Mouse (Mus musculus) embryonic fibroblast, embryonic 13.5 days (primary cell): ENCODE measurements around the gene Zfp362. TPM values are rescaled to one million over a fixed set of nuclear protein-coding genes. Genes with fewer than 3 reads are reported as not detected.

Source experiments
- H3K27ac ChIP-seq: 2 replicates; pipeline ENCODE4 v1.5.1; 2012; ENCODE audit warnings: low read length, control low read depth, inconsistent platforms; ENCODE audit not compliant: insufficient read depth
- H3K4me1 ChIP-seq: 2 replicates; pipeline ENCODE4 v1.6.1; 2011; ENCODE audit warnings: low read length; ENCODE audit not compliant: control insufficient read depth, insufficient read depth
- H3K4me3 ChIP-seq: 2 replicates; pipeline ENCODE4 v1.5.1; 2011; ENCODE audit warnings: mild to moderate bottlenecking, control low read depth, low read length; ENCODE audit not compliant: insufficient read depth
- CTCF ChIP-seq: IDR thresholded peaks from 2 replicates; pipeline ENCODE4 v1.5.1; 2011; ENCODE audit warnings: mild to moderate bottlenecking, control low read depth, low read length, moderate library complexity, borderline replicate concordance; ENCODE audit not compliant: insufficient read depth
- POLR2A ChIP-seq: IDR thresholded peaks from 2 replicates; pipeline ENCODE4 v1.6.1; 2011; ENCODE audit warnings: low read depth, mild to moderate bottlenecking, control low read depth, low read length, moderate library complexity
- polyA plus RNA-seq: library from polyadenylated mRNA; stranded (reverse); fragments of >200 nt; gene quantifications from 2 replicates; pipeline ENCODE4 v1.2.4, GENCODE M21; 2011; ENCODE audit warnings: low read depth; ENCODE audit not compliant: missing spikeins, insufficient read length

Gene Zfp362
- polyA plus RNA-seq, 1 experiment: 26.3 TPM

GRCm38 (mm10) chr4:128784950-128785631 is 20.8 kb downstream of the Zfp362 start:
- H3K27ac ChIP-seq: no peak overlapping the region
- H3K4me1 ChIP-seq: no peaks in the 10 kb centered on the region
- TF ChIP-seq POLR2A (no peak), CTCF (no peak)
- no peak overlapping the region for H3K4me3 ChIP-seq

- H3K27ac ChIP-seq: no peak overlapping the region
- no peak overlapping the region for H3K4me3 ChIP-seq
- no peaks in the 10 kb centered on the region for H3K4me1 ChIP-seq
- no peak for TF ChIP-seq CTCF
- no peak for TF ChIP-seq POLR2A
Measured at GRCm38 (mm10) chr4:128782645-128783044, 23.2 kb downstream of the Zfp362 start.

- TF ChIP-seq POLR2A (no peak), CTCF (no peak)
Measured at GRCm38 (mm10) chr4:128782037-128782436, 23.8 kb downstream of the Zfp362 start.

GRCm38 (mm10) chr4:128777593-128777992 is 28.3 kb downstream of the Zfp362 start:
- H3K27ac ChIP-seq: no peak overlapping the region
- no peak for TF ChIP-seq POLR2A
- TF ChIP-seq CTCF: no peak
- H3K4me3 ChIP-seq: no peak overlapping the region
- H3K4me1 ChIP-seq: no peaks in the 10 kb centered on the region

More at GRCm38 (mm10) chr4:128782037-128782436, 23.8 kb downstream of the Zfp362 start:
- Histone ChIP-seq H3K4me1 (no peaks in the 10 kb centered on the region), H3K4me3 (no peak overlapping the region), H3K27ac (no peak overlapping the region)

- Histone ChIP-seq H3K27ac (no peak overlapping the region), H3K4me3 (no peak overlapping the region), H3K4me1 (no peaks in the 10 kb centered on the region)
- TF ChIP-seq CTCF: peak; percentile 81; the same call in 1 of the 2 replicates
- no peak for TF ChIP-seq POLR2A
Measured at GRCm38 (mm10) chr4:128776568-128777289, 29.1 kb downstream of the Zfp362 start.

GRCm38 (mm10) chr4:128774467-128774866 is 31.4 kb downstream of the Zfp362 start:
- H3K4me1 ChIP-seq: no peaks in the 10 kb centered on the region
- no peak overlapping the region for H3K4me3 ChIP-seq
- TF ChIP-seq POLR2A (no peak), CTCF (no peak)
- no peak overlapping the region for H3K27ac ChIP-seq

- H3K4me3 ChIP-seq: no peak overlapping the region
Measured at GRCm38 (mm10) chr4:128773820-128774219, 32.0 kb downstream of the Zfp362 start.

GRCm38 (mm10) chr4:128770698-128771097 is 35.1 kb downstream of the Zfp362 start:
- H3K27ac ChIP-seq: no peak overlapping the region
- H3K4me1 ChIP-seq: no peaks in the 10 kb centered on the region
- H3K4me3 ChIP-seq: no peak overlapping the region
- TF ChIP-seq CTCF: no peak
- TF ChIP-seq POLR2A: no peak

More at GRCm38 (mm10) chr4:128773820-128774219, 32.0 kb downstream of the Zfp362 start:
- Histone ChIP-seq H3K27ac (no peak overlapping the region), H3K4me1 (no peaks in the 10 kb centered on the region)
- no peak for TF ChIP-seq CTCF
- TF ChIP-seq POLR2A: no peak

GRCm38 (mm10) chr4:128769569-128770355 is 36.1 kb downstream of the Zfp362 start:
- Histone ChIP-seq H3K4me1 (no peaks in the 10 kb centered on the region), H3K4me3 (no peak overlapping the region), H3K27ac (no peak overlapping the region)
- TF ChIP-seq CTCF: no peak
- TF ChIP-seq POLR2A: no peak
